Mouse (Mus musculus): ENCODE measurements around the gene Wnt9a. TPM values are rescaled to one million over a fixed set of nuclear protein-coding genes. Genes with fewer than 3 reads are reported as not detected.
A peak's percentile ranks its signal among the peaks of the same experiment; 100 is the strongest.
"Not testable (repeated sequence)": the region's sequence is repeated elsewhere in the genome, so short reads cannot be mapped to it uniquely, and the experiment has no call there.

Wnt9a gene
- polyA plus RNA-seq, 1 experiment from 2014 or later: 10.5 TPM

GRCm38 (mm10) chr11:59366633-59367032, 59.9 kb downstream of the Wnt9a start:
- no peak for TF ChIP-seq EP300 (IDR thresholded peaks at IDR 0.05)
- peak; percentile 56 for TF ChIP-seq CTCF (IDR thresholded peaks at IDR 0.05)
- Histone ChIP-seq H3K36me3 (ENCODE audit: insufficient read depth, low read length) (no peaks in the 10 kb centered on the region), H3K27me3 (replicated peaks; ENCODE audit: insufficient read depth, low read length) (no peaks in the 10 kb centered on the region), H3K4me1 (ENCODE audit: insufficient read depth, low read depth, low read length) (no peaks in the 10 kb centered on the region), H3K9ac (replicated peaks; ENCODE audit: low read depth) (no peak overlapping the region), H3K4me3 (ENCODE audit: low read depth, low read length) (no peak overlapping the region), H3K9me3 (ENCODE audit: low read length) (no peaks in the 10 kb centered on the region), H3K4me2 (replicated peaks; ENCODE audit: low read depth, low read length) (no peak overlapping the region), H3K27ac (ENCODE audit: low read length) (no peak overlapping the region)
- ATAC-seq: no peak
- 36% methylated on average over 3 of the region's 3 CpGs for WGBS
- DNase-seq (ENCODE audit: low spot score): peak; percentile 7

DNA sequence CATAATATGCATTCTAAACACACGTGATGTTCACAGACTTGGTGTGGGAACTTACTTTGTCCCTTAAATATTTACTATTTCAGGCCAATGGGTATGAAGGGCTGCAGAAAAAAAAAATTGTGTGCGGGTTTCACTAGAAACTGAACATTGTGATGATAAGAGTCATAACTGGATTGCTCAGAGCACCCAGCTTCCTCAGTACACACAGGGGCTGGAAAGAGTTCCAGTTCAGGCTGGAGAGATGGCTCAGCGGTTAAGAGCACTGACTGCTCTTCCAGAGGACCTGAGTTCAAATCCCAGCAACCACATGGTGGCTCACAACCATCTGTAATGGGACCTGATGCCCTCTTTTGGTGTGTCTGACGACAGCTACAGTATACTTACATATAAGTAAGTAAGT, 61.2 kb downstream of the Wnt9a start:
- DNase-seq (ENCODE audit: low spot score); H3K9ac ChIP-seq (replicated peaks; ENCODE audit: low read depth); H3K36me3 ChIP-seq (ENCODE audit: insufficient read depth, low read length); ATAC-seq; H3K27me3 ChIP-seq (replicated peaks; ENCODE audit: insufficient read depth, low read length); H3K27ac ChIP-seq (ENCODE audit: low read length); H3K4me1 ChIP-seq (ENCODE audit: insufficient read depth, low read depth, low read length); H3K4me3 ChIP-seq (ENCODE audit: low read depth, low read length); H3K4me2 ChIP-seq (replicated peaks; ENCODE audit: low read depth, low read length); H3K9me3 ChIP-seq (ENCODE audit: low read length): not testable (repeated sequence)
- 73% methylated on average over 4 of the region's 4 CpGs for WGBS

DNA sequence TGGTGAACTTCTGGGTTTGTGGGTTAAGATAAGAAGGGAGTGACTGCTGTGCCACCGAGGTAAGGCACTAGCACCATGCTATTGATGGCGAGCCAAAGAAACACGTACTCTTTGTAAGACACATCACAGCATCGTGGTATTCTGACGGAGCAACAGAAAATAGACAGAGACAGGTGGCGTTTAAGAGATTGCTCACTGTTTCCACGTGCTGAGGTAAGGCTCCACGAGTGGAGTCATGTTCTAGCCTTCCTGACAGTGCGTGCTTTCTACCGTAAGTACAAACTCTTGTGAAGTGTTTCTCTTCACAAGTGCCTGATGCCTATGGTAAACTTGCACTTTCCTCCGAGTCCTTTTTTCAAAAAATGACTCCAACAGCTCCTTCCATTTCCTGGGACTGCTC, 63.1 kb downstream of the Wnt9a start:
- TF ChIP-seq CTCF (IDR thresholded peaks at IDR 0.05) (no peak), EP300 (IDR thresholded peaks at IDR 0.05) (no peak)
- Histone ChIP-seq H3K4me2 (replicated peaks; ENCODE audit: low read depth, low read length) (no peak overlapping the region), H3K36me3 (ENCODE audit: insufficient read depth, low read length) (no peaks in the 10 kb centered on the region), H3K9ac (replicated peaks; ENCODE audit: low read depth) (no peak overlapping the region), H3K9me3 (ENCODE audit: low read length) (no peaks in the 10 kb centered on the region), H3K27me3 (replicated peaks; ENCODE audit: insufficient read depth, low read length) (no peaks in the 10 kb centered on the region), H3K4me3 (ENCODE audit: low read depth, low read length) (no peak overlapping the region), H3K4me1 (ENCODE audit: insufficient read depth, low read depth, low read length) (no peaks in the 10 kb centered on the region), H3K27ac (ENCODE audit: low read length) (no peak overlapping the region)
- no peak for DNase-seq (ENCODE audit: low spot score)
- ATAC-seq: no peak
- 59% methylated on average over 11 of the region's 11 CpGs for WGBS

- Histone ChIP-seq H3K27ac (ENCODE audit: low read length) (no peak within 1 kb of the TSS), H3K4me3 (ENCODE audit: low read depth, low read length) (no peak within 1 kb of the TSS), H3K9ac (replicated peaks; ENCODE audit: low read depth) (no peak within 1 kb of the TSS), H3K4me2 (replicated peaks; ENCODE audit: low read depth, low read length) (no peak within 1 kb of the TSS), H3K27me3 (replicated peaks; ENCODE audit: insufficient read depth, low read length) (no peaks in the 10 kb centered on the region), H3K36me3 (ENCODE audit: insufficient read depth, low read length) (no peaks in the 10 kb centered on the region), H3K4me1 (ENCODE audit: insufficient read depth, low read depth, low read length) (no peaks in the 10 kb centered on the region), H3K9me3 (ENCODE audit: low read length) (no peaks in the 10 kb centered on the region)
- DNase-seq (ENCODE audit: low spot score): no peak
- TF ChIP-seq CTCF (IDR thresholded peaks at IDR 0.05) (peak; percentile 35; the same call in 1 of the 2 replicates), EP300 (IDR thresholded peaks at IDR 0.05) (no peak)
- no peak for ATAC-seq
- whole genome bisulfite sequencing: 78% methylated on average over 16 of the region's 16 CpGs
Measured at GRCm38 (mm10) chr11:59375475-59375874, 68.7 kb downstream of the Wnt9a start, which contains the start of gene Prss38. Gene Prss38, minus strand, starts transcription at chr11:59375657.

- Histone ChIP-seq H3K9ac (replicated peaks; ENCODE audit: low read depth) (no peak overlapping the region), H3K4me2 (replicated peaks; ENCODE audit: low read depth, low read length) (no peak overlapping the region), H3K4me3 (ENCODE audit: low read depth, low read length) (no peak overlapping the region), H3K4me1 (ENCODE audit: insufficient read depth, low read depth, low read length) (no peaks in the 10 kb centered on the region), H3K36me3 (ENCODE audit: insufficient read depth, low read length) (no peaks in the 10 kb centered on the region), H3K9me3 (ENCODE audit: low read length) (no peaks in the 10 kb centered on the region), H3K27ac (ENCODE audit: low read length) (no peak overlapping the region), H3K27me3 (replicated peaks; ENCODE audit: insufficient read depth, low read length) (no peaks in the 10 kb centered on the region)
- TF ChIP-seq EP300 (IDR thresholded peaks at IDR 0.05) (no peak), CTCF (IDR thresholded peaks at IDR 0.05) (no peak)
- DNase-seq (ENCODE audit: low spot score): no peak
- no peak for ATAC-seq
- WGBS: 71% methylated on average over 3 of the region's 3 CpGs
Measured at GRCm38 (mm10) chr11:59377999-59378398, 71.3 kb downstream of the Wnt9a start.

DNA sequence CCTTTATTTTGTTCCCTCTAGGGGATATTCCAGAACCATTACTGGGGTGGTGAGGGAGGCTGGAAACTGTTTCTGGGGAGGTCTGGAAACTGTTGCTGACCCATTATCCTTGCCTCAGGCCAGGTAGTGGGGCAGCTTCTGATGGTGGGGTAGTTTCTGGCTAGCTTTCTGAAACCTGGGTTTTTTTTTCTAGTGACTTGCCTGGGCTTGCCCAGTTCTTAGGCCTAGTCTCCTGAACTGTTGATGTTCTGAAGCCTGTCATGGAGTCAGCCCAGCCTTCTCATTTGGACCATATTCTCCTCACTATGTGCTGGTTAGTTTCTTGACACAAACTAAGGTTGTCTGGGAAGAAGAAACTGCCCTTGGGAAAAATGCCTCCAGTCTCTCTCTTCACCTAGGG, 72.8 kb downstream of the Wnt9a start:
- TF ChIP-seq CTCF (IDR thresholded peaks at IDR 0.05) (no peak), EP300 (IDR thresholded peaks at IDR 0.05) (no peak)

More for the DNA sequence above, 72.8 kb downstream of the Wnt9a start:
- no peak overlapping the region for H3K4me2 ChIP-seq (replicated peaks; ENCODE audit: low read depth, low read length)
- no peak overlapping the region for H3K9ac ChIP-seq (replicated peaks; ENCODE audit: low read depth)
- H3K27me3 ChIP-seq (replicated peaks; ENCODE audit: insufficient read depth, low read length): no peaks in the 10 kb centered on the region
- no peaks in the 10 kb centered on the region for H3K36me3 ChIP-seq (ENCODE audit: insufficient read depth, low read length)
- H3K27ac ChIP-seq (ENCODE audit: low read length): no peak overlapping the region
- no peaks in the 10 kb centered on the region for H3K9me3 ChIP-seq (ENCODE audit: low read length)
- ATAC-seq: no peak
- no peaks in the 10 kb centered on the region; the same call in 1 of the 2 replicates for H3K4me1 ChIP-seq (ENCODE audit: insufficient read depth, low read depth, low read length)
- DNase-seq (ENCODE audit: low spot score): no peak
- H3K4me3 ChIP-seq (ENCODE audit: low read depth, low read length): no peak overlapping the region

Small RNA genes within 50 kb of the gene (microRNA-seq; reads per million reads assigned to microRNA genes)
- not detected for gene Gm24756

Other genes with a start within 250 kb of the Wnt9a start
- gene Obscn, start 170.5 kb upstream of the Wnt9a start, polyA plus RNA-seq (2015; fragmentation: Nextera tagmentation; extraction: Ambion mirVana): 0.92 and 1.5 TPM in 2 replicates
- 3.1 and 3.9 TPM in 2 replicates for gene Iba57, start 143.2 kb upstream of the Wnt9a start, polyA plus RNA-seq (2015; fragmentation: Nextera tagmentation; extraction: Ambion mirVana)
- 1.8 and 2.5 TPM in 2 replicates for gene Gjc2, start 123.7 kb upstream of the Wnt9a start, polyA plus RNA-seq (2015; fragmentation: Nextera tagmentation; extraction: Ambion mirVana)
- 151 and 168 TPM in 2 replicates for gene Guk1, start 114.7 kb upstream of the Wnt9a start, polyA plus RNA-seq (2015; fragmentation: Nextera tagmentation; extraction: Ambion mirVana)
- 60.0 and 74.0 TPM in 2 replicates for gene Mrpl55, start 104.4 kb upstream of the Wnt9a start, polyA plus RNA-seq (2015; fragmentation: Nextera tagmentation; extraction: Ambion mirVana)
- gene 2310033P09Rik, start 98.6 kb upstream of the Wnt9a start, polyA plus RNA-seq (2015; fragmentation: Nextera tagmentation; extraction: Ambion mirVana): 32.9 and 34.8 TPM in 2 replicates
- 630 and 647 TPM in 2 replicates for gene Arf1, start 78.7 kb upstream of the Wnt9a start, polyA plus RNA-seq (2015; fragmentation: Nextera tagmentation; extraction: Ambion mirVana)
- gene Wnt3a, start 16.2 kb upstream of the Wnt9a start, polyA plus RNA-seq (2015; fragmentation: Nextera tagmentation; extraction: Ambion mirVana): 12.6 and 18.9 TPM in 2 replicates
- gene Prss38, start 68.7 kb downstream of the Wnt9a start, polyA plus RNA-seq (2015; fragmentation: Nextera tagmentation; extraction: Ambion mirVana): not detected in 2 replicates
- 5.5 and 5.7 TPM in 2 replicates for gene Jmjd4, start 143.1 kb downstream of the Wnt9a start, polyA plus RNA-seq (2015; fragmentation: Nextera tagmentation; extraction: Ambion mirVana)
- gene Snap47, start 144.3 kb downstream of the Wnt9a start, polyA plus RNA-seq (2015; fragmentation: Nextera tagmentation; extraction: Ambion mirVana): 54.0 and 56.7 TPM in 2 replicates
- 7.3 and 7.4 TPM in 2 replicates for gene Zfp867, start 165.5 kb downstream of the Wnt9a start, polyA plus RNA-seq (2015; fragmentation: Nextera tagmentation; extraction: Ambion mirVana)
- gene Zkscan17, start 219.8 kb downstream of the Wnt9a start, polyA plus RNA-seq (2015; fragmentation: Nextera tagmentation; extraction: Ambion mirVana): 13.1 and 13.3 TPM in 2 replicates
- 0.74 and 1.5 TPM in 2 replicates for gene Nlrp3, start 234.6 kb downstream of the Wnt9a start, polyA plus RNA-seq (2015; fragmentation: Nextera tagmentation; extraction: Ambion mirVana)

All from lung, postnatal 0 days (tissue).